Mouse (Mus musculus) spleen, embryonic (tissue): ENCODE data around the gene Ptpn11.

Experiments
- CTCF ChIA-PET: fragments of 350-600 bp; sonication (Branson Sonifier 250); formaldehyde crosslinking; loops from one replicate; lab custom pipeline; 2022; lab: Charles Lee

The Ptpn11 gene

DNA sequence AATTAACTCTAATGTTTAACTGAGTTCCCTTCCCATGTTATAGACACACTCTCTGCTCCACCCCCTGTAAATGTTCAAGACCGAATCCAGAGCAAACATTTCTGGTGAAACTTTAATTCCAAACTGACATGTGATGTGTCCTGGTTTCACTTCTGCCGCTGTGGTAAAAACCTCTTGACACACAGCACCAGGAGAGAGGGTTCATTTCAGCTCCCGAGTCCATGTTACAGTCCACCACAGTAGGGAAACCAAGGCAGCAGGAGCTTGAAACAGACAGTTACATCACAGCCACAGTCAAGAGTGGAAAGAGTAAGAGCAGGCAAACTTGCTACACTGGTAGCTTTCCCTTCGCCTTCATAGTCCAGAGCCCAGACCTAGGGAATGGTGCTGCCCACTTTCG is 94.5 kb downstream of the Ptpn11 start:
- CTCF ChIA-PET, result no interaction called here

DNA sequence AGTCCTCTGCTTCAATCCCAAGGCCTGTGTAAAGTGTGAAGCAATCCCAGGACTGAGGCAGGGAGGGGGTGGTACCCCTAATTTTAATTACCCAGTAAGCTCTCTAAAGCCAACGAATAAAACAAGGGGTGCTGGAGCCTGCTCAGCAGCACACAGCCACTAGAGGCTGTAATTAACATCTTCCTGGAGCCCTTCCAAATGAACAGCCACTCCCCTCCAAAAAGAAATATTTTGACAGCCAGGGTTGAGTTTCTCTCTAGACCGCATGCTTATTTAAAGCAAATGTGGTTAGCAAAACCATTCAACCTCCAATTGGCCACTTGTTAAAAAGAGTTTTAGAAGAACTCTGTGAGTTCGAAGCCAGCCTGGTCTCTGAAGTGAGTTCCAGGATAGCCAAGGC is 97.9 kb downstream of the Ptpn11 start:
- CTCF ChIA-PET, result no interaction called here

DNA sequence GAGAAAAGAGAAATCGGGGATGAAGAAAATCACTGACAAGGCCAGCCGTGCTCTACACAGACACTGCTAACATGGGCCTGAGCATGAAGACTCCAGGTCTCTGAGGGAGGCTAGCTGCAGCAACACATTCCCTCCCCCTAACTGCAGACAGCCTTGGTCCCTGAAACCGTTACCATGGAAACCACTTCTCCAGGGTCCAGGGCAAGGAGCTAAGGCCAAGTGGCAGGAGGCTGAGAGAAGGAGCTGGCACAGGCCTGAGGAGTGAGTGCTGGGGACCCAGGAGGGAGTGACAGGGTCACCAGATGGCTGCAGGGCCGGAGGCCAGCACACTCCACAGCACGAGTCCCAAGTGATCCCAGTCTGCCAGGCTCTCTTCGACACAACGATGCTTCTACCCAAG is 101.5 kb downstream of the Ptpn11 start:
- CTCF ChIA-PET, result no interaction called here

DNA sequence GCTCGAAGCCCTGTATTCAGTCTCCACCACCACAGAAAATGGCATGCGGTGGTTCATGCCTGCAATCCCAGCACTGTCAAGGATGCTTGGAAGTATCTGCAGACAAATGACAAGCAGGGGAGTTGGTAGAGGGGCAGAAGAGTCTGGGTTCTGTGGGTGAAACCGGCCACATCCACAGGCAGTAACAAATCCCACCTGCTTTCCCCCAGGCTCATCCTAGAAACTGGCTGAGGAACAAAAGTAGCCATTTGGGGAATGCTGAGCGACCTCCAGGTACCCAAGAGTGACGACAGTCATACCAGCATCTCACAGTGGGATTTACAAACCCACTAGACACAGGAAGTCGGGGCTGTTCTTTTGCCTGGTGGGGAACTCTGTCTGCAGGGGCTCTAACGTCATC is 103.5 kb downstream of the Ptpn11 start:
- CTCF ChIA-PET, result no interaction called here

- CTCF ChIA-PET, result no interaction called here
Observed at GRCm38 (mm10) chr5:121082605-121083004, 108.6 kb downstream of the Ptpn11 start.

DNA sequence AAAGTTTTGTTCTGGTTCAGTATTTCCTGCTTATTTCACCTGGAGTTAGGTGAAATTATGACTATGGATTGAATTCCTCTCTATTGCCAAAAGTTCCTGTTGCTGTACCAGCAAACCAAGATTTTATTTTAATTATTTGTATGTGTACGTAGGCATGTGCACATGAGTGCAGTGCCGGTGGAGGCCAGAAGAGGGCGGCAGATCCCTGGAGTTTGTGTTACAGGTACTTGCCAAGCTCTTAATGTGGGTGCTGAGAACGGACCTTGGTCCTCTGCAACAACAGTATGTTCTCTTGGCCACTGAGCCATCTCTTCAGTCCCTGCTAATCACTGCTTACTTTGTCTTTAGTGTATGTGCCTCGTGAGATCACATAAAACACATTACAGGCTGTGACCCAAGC is 109.4 kb downstream of the Ptpn11 start:
- CTCF ChIA-PET, result interaction anchor here (0.6 kb wide), 1 partner anchor 87 kb away, joined by 4 read pairs; no protein-coding TSS in a partner anchor
